Mouse (Mus musculus) G1E (cell line): ENCODE measurements around the gene AU040320.

Source experiments
- CTCF ChIP-seq: IDR thresholded peaks from 2 replicates; pipeline ENCODE4 v1.5.1; 2012; ENCODE audit warnings: low read depth, low read length, inconsistent platforms, mixed read lengths
- GATA1 ChIP-seq: IDR thresholded peaks from 2 replicates; pipeline ENCODE4 v1.6.1; 2012; ENCODE audit warnings: borderline replicate concordance, low read length, inconsistent platforms, mixed read lengths
- POLR2AphosphoS5 ChIP-seq: IDR thresholded peaks from 2 replicates; pipeline ENCODE4 v1.6.1; 2012; ENCODE audit warnings: low read depth, low read length, inconsistent platforms; ENCODE audit not compliant: insufficient replicate concordance
- TAL1 ChIP-seq: conservative IDR thresholded peaks from 2 replicates; pipeline ENCODE4 v1.6.1; 2012; ENCODE audit warnings: low read depth, low read length, inconsistent platforms, mixed read lengths

- TF ChIP-seq CTCF, result no peak
- no peak for TF ChIP-seq TAL1
- TF ChIP-seq POLR2AphosphoS5, result no peak
- TF ChIP-seq GATA1, result no peak
Observed at GRCm38 (mm10) chr4:126754231-126754611, 877 bp downstream of the AU040320 start.
